Mouse (Mus musculus): ENCODE results near the gene Sucla2.

Sucla2 gene

GRCm38 (mm10) chr14:73622988-73623387 is 97.9 kb downstream of the Sucla2 start:
- DNase-seq = no peak

GRCm38 (mm10) chr14:73625469-73625868 is 100.3 kb downstream of the Sucla2 start:
- DNase-seq = peak in 1 of 2 experiments; percentile 15

- DNase-seq = peak; percentile 69 to 79
Observed at GRCm38 (mm10) chr14:73631511-73631910, 106.4 kb downstream of the Sucla2 start.

GRCm38 (mm10) chr14:73632648-73633263 is 107.6 kb downstream of the Sucla2 start:
- peak; percentile 57 to 60 for DNase-seq

GRCm38 (mm10) chr14:73634356-73634755 is 109.2 kb downstream of the Sucla2 start:
- DNase-seq = peak in 1 of 2 experiments; percentile 22

GRCm38 (mm10) chr14:73637460-73637859 is 112.3 kb downstream of the Sucla2 start:
- DNase-seq = peak in 1 of 2 experiments; percentile 26

Measured in kidney, adult 8-10 months (tissue).